Mouse (Mus musculus): Measurements from ENCODE around the gene Gm42791. TPM values are rescaled to one million over a fixed set of nuclear protein-coding genes. Genes with fewer than 3 reads are reported as not detected.
A peak's percentile ranks its signal among the peaks of the same experiment; 100 is the strongest.

Gm42791 gene
- total and polyA plus RNA-seq, 2 experiments: not detected

DNA sequence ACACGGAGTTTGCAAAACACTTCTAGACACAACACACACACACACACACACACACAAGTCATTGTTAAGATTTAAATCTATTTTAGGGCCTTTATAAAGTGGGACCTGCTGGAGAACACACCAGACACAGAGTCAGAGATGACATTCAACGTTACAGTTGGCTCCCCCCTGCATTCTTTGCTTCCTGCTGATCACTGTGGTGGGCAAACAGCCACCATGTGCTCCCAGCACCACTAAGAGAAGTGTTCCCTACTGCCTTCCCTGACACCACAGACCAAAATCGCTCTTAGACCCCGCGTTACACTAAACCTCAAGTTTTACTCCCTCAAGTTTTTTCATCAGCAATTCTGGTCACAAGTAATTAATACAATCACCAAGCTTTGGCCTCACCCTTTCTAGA, 26.8 kb downstream of the Gm42791 start:
- Histone ChIP-seq H3K36me3 (ENCODE audit: control insufficient read depth, insufficient read depth, low read length) (no peaks in the 10 kb centered on the region), H3K27me3 (ENCODE audit: control insufficient read depth, insufficient read depth, low read length) (no peaks in the 10 kb centered on the region), H3K27ac (replicated peaks; ENCODE audit: insufficient read depth, low read depth, low read length) (no peak overlapping the region), H3K9ac (ENCODE audit: low read depth, low read length) (no peak overlapping the region), H3K79me2 (ENCODE audit: control insufficient read depth, insufficient read depth, low read length) (no peaks in the 10 kb centered on the region), H3K4me3 (ENCODE audit: insufficient read depth, low read depth, low read length) (no peak overlapping the region), H3K4me1 (ENCODE audit: control insufficient read depth, insufficient read depth, low read length) (peaks cover 22% of the 10 kb centered on the region)
- no peak for DNase-seq (ENCODE audit: extremely low read depth, low read depth, low spot score)
- TF ChIP-seq CTCF (IDR thresholded peaks at IDR 0.05; ENCODE audit: low read depth, low read length) (no peak), POLR2A (IDR thresholded peaks at IDR 0.05; ENCODE audit: extremely low read depth, insufficient read depth, low read length) (no peak)
- WGBS: 78% methylated on average over 5 of the region's 5 CpGs

DNA sequence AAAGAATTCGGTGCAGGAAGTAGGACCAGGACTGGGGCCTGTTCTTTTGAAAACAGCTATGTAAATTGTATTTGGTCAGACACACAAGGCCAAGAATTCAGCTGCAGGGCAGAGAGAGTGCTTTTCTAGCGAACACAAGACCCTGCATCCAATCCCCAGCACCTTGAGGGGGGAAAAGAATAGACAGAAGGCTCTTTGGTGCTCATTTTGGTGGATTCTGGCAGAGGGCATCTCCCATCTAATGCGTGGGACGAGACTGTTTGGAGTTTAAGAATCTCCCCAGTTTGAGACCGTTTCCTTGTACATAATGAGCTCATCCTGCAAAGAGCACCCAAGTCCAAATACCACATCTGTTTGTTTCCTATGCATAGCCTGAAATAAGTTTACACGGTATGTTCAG, 28.6 kb downstream of the Gm42791 start:
- Histone ChIP-seq H3K4me3 (ENCODE audit: insufficient read depth, low read depth, low read length) (no peak overlapping the region), H3K36me3 (ENCODE audit: control insufficient read depth, insufficient read depth, low read length) (no peaks in the 10 kb centered on the region), H3K79me2 (ENCODE audit: control insufficient read depth, insufficient read depth, low read length) (no peaks in the 10 kb centered on the region), H3K27ac (replicated peaks; ENCODE audit: insufficient read depth, low read depth, low read length) (peak overlapping the region; percentile 45), H3K9ac (ENCODE audit: low read depth, low read length) (no peak overlapping the region; the same call in 1 of the 2 replicates), H3K27me3 (ENCODE audit: control insufficient read depth, insufficient read depth, low read length) (no peaks in the 10 kb centered on the region), H3K4me1 (ENCODE audit: control insufficient read depth, insufficient read depth, low read length) (peaks cover 22% of the 10 kb centered on the region)
- TF ChIP-seq POLR2A (IDR thresholded peaks at IDR 0.05; ENCODE audit: extremely low read depth, insufficient read depth, low read length) (no peak), CTCF (IDR thresholded peaks at IDR 0.05; ENCODE audit: low read depth, low read length) (no peak)
- no peak for DNase-seq (ENCODE audit: extremely low read depth, low read depth, low spot score)
- 66% methylated on average over 6 of the region's 6 CpGs for WGBS

DNA sequence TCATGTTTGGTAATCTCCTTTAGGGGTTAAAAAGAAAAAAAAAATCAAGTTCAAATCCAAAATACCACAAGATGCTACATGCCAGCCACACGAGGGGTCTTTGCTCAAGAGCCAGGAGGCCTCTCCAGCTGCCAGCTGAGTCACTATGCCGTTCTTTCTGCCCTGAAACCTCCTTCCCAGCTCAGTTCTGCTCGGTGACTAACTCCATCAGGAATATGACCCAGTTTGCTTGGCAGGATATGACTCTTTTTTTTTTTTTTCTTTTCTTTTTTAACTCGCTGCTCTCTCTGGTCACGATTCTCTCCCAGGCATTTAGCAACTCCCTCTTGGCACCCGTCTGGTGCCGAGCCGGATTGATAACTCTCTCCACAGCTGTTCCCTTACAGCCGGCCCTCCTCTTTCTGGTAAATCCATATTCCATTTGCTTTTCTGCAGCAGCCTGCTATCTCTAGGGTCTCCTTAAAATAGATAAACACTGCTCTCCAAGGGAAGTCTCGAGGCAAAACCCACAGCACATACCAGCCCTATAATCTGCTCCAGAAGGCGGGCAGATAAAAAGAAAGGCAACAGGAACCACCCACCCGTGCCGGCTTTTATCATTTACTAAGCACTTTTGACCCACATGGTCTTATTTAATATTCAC, 29.1 kb downstream of the Gm42791 start:
- WGBS: 8% methylated on average over 13 of the region's 13 CpGs
- Histone ChIP-seq H3K79me2 (ENCODE audit: control insufficient read depth, insufficient read depth, low read length) (no peaks in the 10 kb centered on the region), H3K4me3 (ENCODE audit: insufficient read depth, low read depth, low read length) (no peak overlapping the region), H3K36me3 (ENCODE audit: control insufficient read depth, insufficient read depth, low read length) (no peaks in the 10 kb centered on the region), H3K27me3 (ENCODE audit: control insufficient read depth, insufficient read depth, low read length) (no peaks in the 10 kb centered on the region), H3K9ac (ENCODE audit: low read depth, low read length) (no peak overlapping the region), H3K4me1 (ENCODE audit: control insufficient read depth, insufficient read depth, low read length) (peaks cover 22% of the 10 kb centered on the region), H3K27ac (replicated peaks; ENCODE audit: insufficient read depth, low read depth, low read length) (peak overlapping the region; percentile 45)
- DNase-seq (ENCODE audit: extremely low read depth, low read depth, low spot score): peak; percentile 91
- TF ChIP-seq CTCF (IDR thresholded peaks at IDR 0.05; ENCODE audit: low read depth, low read length) (no peak), POLR2A (IDR thresholded peaks at IDR 0.05; ENCODE audit: extremely low read depth, insufficient read depth, low read length) (no peak)

DNA sequence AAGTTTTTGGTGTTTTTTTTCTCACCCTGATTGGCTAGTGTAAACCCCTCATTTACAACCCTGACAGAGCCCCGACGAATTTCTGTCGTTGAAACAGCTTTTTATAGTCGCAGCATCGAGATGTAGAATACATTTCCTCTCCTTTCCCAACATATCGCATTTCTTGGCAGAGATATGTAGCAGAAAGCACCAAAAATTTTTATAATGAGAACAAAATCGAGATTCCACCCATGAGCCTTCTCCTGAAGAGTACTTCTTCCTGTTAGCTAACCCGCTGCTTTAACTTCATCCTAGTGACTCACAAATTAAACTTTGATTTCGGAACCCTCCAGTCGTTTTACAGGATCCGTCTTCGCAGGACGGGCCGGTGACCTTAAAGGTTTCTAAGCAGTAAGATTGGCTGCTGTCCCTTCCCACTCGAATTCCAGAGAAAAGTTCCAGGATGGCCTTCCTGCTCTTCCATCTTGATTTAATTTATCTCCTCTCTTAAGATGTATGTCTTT, 29.8 kb downstream of the Gm42791 start:
- WGBS: 60% methylated on average over 15 of the region's 15 CpGs
- Histone ChIP-seq H3K27ac (replicated peaks; ENCODE audit: insufficient read depth, low read depth, low read length) (peak overlapping the region; percentile 45), H3K36me3 (ENCODE audit: control insufficient read depth, insufficient read depth, low read length) (no peaks in the 10 kb centered on the region), H3K79me2 (ENCODE audit: control insufficient read depth, insufficient read depth, low read length) (no peaks in the 10 kb centered on the region), H3K9ac (ENCODE audit: low read depth, low read length) (no peak overlapping the region), H3K27me3 (ENCODE audit: control insufficient read depth, insufficient read depth, low read length) (no peaks in the 10 kb centered on the region), H3K4me3 (ENCODE audit: insufficient read depth, low read depth, low read length) (no peak overlapping the region), H3K4me1 (ENCODE audit: control insufficient read depth, insufficient read depth, low read length) (peaks cover 22% of the 10 kb centered on the region)
- DNase-seq (ENCODE audit: extremely low read depth, low read depth, low spot score): peak; percentile 47
- TF ChIP-seq POLR2A (IDR thresholded peaks at IDR 0.05; ENCODE audit: extremely low read depth, insufficient read depth, low read length) (no peak), CTCF (IDR thresholded peaks at IDR 0.05; ENCODE audit: low read depth, low read length) (no peak)

DNA sequence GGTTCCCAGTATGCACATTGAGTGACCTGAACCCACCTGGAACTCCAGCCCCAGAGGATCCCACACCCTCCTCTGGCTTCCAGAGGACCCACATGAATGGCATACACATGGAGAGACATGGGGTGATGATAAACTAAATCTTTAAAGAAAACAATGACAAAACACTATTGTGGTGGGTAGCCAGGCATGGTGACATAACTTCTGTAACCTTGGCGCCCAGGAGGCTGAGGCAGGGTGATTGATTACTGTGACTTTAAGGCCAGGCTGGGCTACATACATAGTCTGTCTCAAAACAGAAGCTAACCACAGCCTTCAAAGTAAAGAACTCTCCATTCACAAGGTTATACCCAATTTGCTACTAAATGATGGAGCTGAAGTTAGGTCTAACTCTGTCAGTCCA, 30.7 kb downstream of the Gm42791 start:
- peaks cover 18% of the 10 kb centered on the region for H3K4me1 ChIP-seq (ENCODE audit: control insufficient read depth, insufficient read depth, low read length)

DNA sequence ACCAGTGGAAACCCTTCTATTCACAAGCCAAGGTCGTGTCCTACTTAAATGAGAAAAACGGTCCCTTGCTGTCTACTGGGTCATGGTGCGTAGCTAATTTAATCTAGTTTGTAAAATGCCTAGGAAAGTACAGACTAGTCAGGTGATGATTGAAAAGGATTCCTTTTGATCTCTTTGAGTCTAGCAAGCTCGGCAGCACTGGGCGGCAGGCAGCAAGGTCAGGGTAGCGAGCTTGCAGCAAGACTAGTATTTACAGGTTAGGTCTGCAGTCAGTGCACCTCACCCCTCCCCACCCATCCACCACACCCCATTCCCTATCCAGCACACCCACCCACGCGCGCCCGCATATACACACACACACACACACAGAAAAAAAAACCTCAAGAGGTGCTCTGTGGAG, 34.7 kb downstream of the Gm42791 start:
- H3K4me3 ChIP-seq (ENCODE audit: insufficient read depth, low read depth, low read length): peak overlapping the region; percentile 80
- H3K9ac ChIP-seq (ENCODE audit: low read depth, low read length): peak overlapping the region; percentile 92
- peak; percentile 67 for DNase-seq (ENCODE audit: extremely low read depth, low read depth, low spot score)
- no peaks in the 10 kb centered on the region for H3K27me3 ChIP-seq (ENCODE audit: control insufficient read depth, insufficient read depth, low read length)
- H3K36me3 ChIP-seq (ENCODE audit: control insufficient read depth, insufficient read depth, low read length): no peaks in the 10 kb centered on the region
- peaks cover 16% of the 10 kb centered on the region for H3K4me1 ChIP-seq (ENCODE audit: control insufficient read depth, insufficient read depth, low read length)
- TF ChIP-seq CTCF (IDR thresholded peaks at IDR 0.05; ENCODE audit: low read depth, low read length): no peak
- TF ChIP-seq POLR2A (IDR thresholded peaks at IDR 0.05; ENCODE audit: extremely low read depth, insufficient read depth, low read length): no peak
- H3K79me2 ChIP-seq (ENCODE audit: control insufficient read depth, insufficient read depth, low read length): no peaks in the 10 kb centered on the region
- WGBS: 35% methylated on average over 10 of the region's 10 CpGs
- peak overlapping the region; percentile 99 for H3K27ac ChIP-seq (replicated peaks; ENCODE audit: insufficient read depth, low read depth, low read length)

More for the DNA sequence above, 30.7 kb downstream of the Gm42791 start:
- Histone ChIP-seq H3K27me3 (ENCODE audit: control insufficient read depth, insufficient read depth, low read length) (no peaks in the 10 kb centered on the region), H3K9ac (ENCODE audit: low read depth, low read length) (no peak overlapping the region), H3K4me3 (ENCODE audit: insufficient read depth, low read depth, low read length) (no peak overlapping the region), H3K36me3 (ENCODE audit: control insufficient read depth, insufficient read depth, low read length) (no peaks in the 10 kb centered on the region), H3K79me2 (ENCODE audit: control insufficient read depth, insufficient read depth, low read length) (no peaks in the 10 kb centered on the region), H3K27ac (replicated peaks; ENCODE audit: insufficient read depth, low read depth, low read length) (no peak overlapping the region)
- 96% methylated on average over 1 of the region's 1 CpGs for WGBS
- no peak for DNase-seq (ENCODE audit: extremely low read depth, low read depth, low spot score)
- TF ChIP-seq POLR2A (IDR thresholded peaks at IDR 0.05; ENCODE audit: extremely low read depth, insufficient read depth, low read length) (no peak), CTCF (IDR thresholded peaks at IDR 0.05; ENCODE audit: low read depth, low read length) (no peak)

Measured in liver, adult 2 months (tissue).